Mouse (Mus musculus) layer of hippocampus, postnatal 10 days (tissue): Measurements from ENCODE around the gene Fam83e. TPM values are rescaled to one million over a fixed set of nuclear protein-coding genes. Genes with fewer than 3 reads are reported as not detected.

ENCODE experiments used
- DNase-seq, 2 experiments: peaks; one replicate each; pipeline ENCODE4 v3.0.0; 2021; ENCODE audit warnings: low spot score in 2 of 2
- total RNA-seq, 2 experiments: library from RNA; stranded (reverse); gene quantifications; 2 replicates each; pipeline ENCODE4 v1.2.3; 2021

The Fam83e gene
- total RNA-seq, 2 experiments from 2014 or later = 0.34 to 0.51 TPM

GRCm38 (mm10) chr7:45739162-45739763 lies 18.3 kb downstream of the Fam83e start:
- DNase-seq = peak; percentile 89

DNA sequence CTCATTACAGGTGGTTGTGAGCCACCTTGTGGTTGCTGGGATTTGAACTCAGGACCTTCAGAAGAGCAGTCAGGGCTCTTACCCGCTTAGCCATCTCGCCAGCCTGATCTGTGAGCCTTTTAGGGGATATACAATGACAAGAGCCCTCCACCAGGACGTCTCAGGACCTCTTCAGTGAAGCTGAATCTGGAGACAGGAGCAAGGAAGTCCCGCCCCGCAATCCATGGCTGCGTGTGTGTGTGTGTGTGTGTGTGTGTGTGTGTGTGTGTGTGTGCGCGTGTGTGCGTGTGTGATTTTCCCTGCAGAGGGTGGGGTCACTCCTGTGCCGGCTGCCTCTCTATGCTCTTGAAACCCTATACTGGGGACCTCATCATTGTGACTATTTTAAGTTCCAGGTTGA lies 18.8 kb downstream of the Fam83e start:
- no peak for DNase-seq

DNA sequence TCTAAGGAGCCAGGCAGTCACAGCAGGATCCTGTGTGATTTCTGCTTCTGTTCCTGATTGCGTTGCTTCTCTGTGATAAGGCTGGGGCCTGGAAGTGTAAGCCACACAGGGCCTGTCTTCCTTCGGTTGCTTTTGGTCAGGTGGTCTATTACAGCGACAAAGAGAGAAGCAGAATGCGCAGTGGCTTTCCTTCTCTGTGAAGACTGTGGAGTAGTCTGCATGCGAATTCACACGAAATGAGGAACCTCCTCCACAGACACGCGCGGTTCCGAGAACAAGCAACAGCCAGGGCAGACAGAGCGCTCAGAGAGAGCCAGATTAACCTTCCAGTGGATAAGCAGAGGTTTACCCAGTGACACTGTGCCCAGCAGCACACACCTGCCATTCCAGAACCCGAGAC lies 20.3 kb downstream of the Fam83e start:
- no peak for DNase-seq

- DNase-seq = no peak
These were observed 20.8 kb downstream of the Fam83e start for GRCm38 (mm10) chr7:45741777-45742176.

- peak; percentile 73 to 75 for DNase-seq
These were observed 21.3 kb downstream of the Fam83e start for GRCm38 (mm10) chr7:45742338-45742737.

GRCm38 (mm10) chr7:45744387-45744786 lies 23.4 kb downstream of the Fam83e start:
- peak; percentile 64 to 69 for DNase-seq

DNA sequence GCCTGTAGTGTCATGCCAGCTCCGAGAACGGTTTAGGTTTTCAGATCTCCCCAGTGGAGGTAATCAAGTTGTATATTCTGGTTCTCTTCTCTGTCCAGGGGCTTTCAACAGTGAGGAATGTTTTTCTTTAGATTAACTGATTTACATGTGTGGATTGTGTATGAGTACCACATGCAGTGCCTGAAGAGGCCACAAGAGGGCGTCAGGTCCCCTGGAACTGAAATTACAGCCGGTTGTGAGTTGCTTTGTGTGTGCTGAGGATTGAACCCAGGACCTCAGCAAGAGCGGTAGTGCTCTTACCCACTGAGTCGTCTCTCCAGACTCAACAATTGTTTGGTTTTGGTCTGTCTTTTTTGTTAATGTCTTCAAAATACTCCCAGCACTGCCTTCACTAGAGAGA lies 25.5 kb downstream of the Fam83e start:
- DNase-seq = no peak

- no peak for DNase-seq
These were observed 26.4 kb downstream of the Fam83e start for GRCm38 (mm10) chr7:45747450-45747849.

GRCm38 (mm10) chr7:45748110-45748509 lies 27.1 kb downstream of the Fam83e start:
- DNase-seq = no peak

DNA sequence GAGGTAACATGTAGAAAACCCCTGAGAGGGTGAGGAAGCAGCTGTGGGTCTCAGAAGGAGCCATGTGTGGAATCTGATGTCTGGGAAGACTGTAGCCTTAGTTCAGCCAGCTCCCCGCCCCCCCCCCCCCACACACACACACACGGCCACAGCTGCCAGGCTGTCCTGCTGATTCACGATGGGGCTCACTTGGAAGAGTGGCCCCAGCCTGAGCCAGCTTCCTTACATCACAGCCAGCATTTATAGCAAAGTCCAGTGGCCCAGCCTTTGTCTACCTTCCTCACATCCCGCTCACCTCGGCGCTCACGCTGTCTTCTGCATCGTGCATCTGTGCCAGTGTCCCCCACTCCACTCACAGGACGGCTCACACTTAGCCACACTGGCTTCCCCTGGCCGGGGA lies 28.4 kb downstream of the Fam83e start:
- DNase-seq = no peak

GRCm38 (mm10) chr7:45750162-45750561 lies 29.1 kb downstream of the Fam83e start:
- DNase-seq = no peak

DNA sequence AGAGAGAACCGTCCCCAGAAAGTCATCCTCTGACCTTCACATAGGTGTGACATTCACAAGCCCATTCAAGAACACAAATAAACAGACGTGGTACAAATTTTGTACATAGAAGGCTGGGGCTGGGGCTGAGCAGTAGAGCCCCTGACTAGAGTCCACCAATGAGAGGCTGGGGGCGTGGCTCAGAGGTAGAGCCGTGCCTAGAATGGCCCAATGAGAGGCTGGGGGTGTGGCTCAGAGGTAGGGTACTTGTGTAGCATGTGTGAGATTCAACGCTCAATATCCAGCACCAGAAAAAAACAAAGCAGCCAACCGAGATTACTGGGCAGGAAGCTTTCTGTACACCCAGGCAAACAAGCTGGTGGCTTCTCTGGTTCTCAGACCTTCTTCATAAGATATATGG lies 34.7 kb downstream of the Fam83e start:
- DNase-seq = no peak

DNA sequence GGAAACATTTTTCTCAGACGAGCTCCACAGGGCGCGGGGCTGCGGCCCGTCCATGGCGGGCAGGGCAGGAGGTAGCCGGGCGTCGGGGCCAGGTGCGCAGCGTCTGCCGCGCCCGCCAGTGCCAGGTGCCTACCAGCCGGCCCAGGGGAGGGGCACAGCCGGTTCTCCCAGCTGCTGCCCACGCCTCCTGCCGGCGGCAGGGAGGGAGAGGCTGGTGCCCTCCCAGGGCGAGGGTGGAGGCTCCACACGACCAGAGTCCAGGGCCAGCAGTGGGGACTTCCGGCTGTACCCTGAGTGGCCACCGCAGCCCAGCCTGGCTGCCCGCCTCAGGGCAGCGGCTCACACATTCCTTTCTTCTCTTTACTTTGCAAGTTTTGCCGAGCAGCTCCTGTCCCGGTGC lies 38.4 kb downstream of the Fam83e start:
- no peak for DNase-seq

- DNase-seq = no peak
These were observed 39.1 kb downstream of the Fam83e start for GRCm38 (mm10) chr7:45760151-45760550.

GRCm38 (mm10) chr7:45765995-45766394 lies 45.0 kb downstream of the Fam83e start:
- no peak for DNase-seq

DNA sequence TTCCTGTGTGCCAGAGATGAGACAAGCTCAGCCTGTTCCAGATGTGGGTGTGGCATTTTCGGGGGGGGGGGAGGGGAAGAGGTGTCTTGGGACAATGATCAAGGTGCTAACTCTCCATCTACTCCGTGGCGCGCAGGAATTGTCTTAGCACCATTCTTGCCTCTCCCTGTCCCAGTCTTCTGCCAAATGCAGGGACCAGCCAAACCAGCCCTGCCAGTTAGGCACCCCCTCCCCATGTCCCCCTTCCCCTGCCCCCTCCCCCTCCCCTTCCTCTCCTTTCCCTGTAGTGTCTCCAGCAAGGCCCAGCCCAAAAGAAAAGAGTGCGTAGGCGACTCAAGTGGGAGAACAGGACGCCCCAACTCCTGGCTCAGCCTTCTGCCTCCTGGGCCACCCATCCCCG lies 45.8 kb downstream of the Fam83e start:
- DNase-seq = no peak

- DNase-seq = no peak
These were observed 46.5 kb downstream of the Fam83e start for GRCm38 (mm10) chr7:45767500-45767899.

- no peak for DNase-seq
These were observed 49.5 kb downstream of the Fam83e start for GRCm38 (mm10) chr7:45770427-45771082.

GRCm38 (mm10) chr7:45771101-45771500 lies 50.1 kb downstream of the Fam83e start:
- no peak for DNase-seq

- no peak for DNase-seq
These were observed 54.2 kb downstream of the Fam83e start for GRCm38 (mm10) chr7:45775237-45775636.
